Mouse (Mus musculus) midbrain, embryonic 15.5 days (tissue): Measurements from ENCODE around the gene Qars. TPM values are rescaled to one million over a fixed set of nuclear protein-coding genes. Genes with fewer than 3 reads are reported as not detected.

Experiments
- ATAC-seq: fragments of 200-750 bp; cut with Nextera tagmentation; replicated peaks from 2 replicates; pipeline ENCODE4 v1.8.0; 2017; ENCODE audit warnings: moderate TSS enrichment
- H3K27ac ChIP-seq: fragments of 300-500 bp; sonication (generic); 2 replicates; pipeline ENCODE4 v1.5.1; 2015; ENCODE audit warnings: mild to moderate bottlenecking, inconsistent platforms
- H3K27me3 ChIP-seq: fragments of 300-500 bp; sonication (generic); replicated peaks from 2 replicates; pipeline ENCODE4 v1.6.1; 2015; ENCODE audit warnings: inconsistent platforms
- H3K36me3 ChIP-seq: fragments of 300-500 bp; sonication (generic); replicated peaks from 2 replicates; pipeline ENCODE4 v1.6.1; 2015; ENCODE audit warnings: inconsistent platforms
- H3K4me1 ChIP-seq: fragments of 300-500 bp; sonication (generic); 2 replicates; pipeline ENCODE4 v1.6.1; 2015; ENCODE audit warnings: inconsistent platforms
- H3K4me2 ChIP-seq: fragments of 300-500 bp; sonication (generic); 2 replicates; pipeline ENCODE4 v1.6.1; 2015; ENCODE audit warnings: inconsistent platforms, mild to moderate bottlenecking, moderate library complexity
- H3K4me3 ChIP-seq: fragments of 300-500 bp; sonication (generic); 2 replicates; pipeline ENCODE4 v1.5.1; 2015; ENCODE audit warnings: mild to moderate bottlenecking, inconsistent platforms
- H3K9ac ChIP-seq: fragments of 300-500 bp; sonication (generic); 2 replicates; pipeline ENCODE4 v1.6.1; 2015; ENCODE audit warnings: mild to moderate bottlenecking, inconsistent platforms
- H3K9me3 ChIP-seq: fragments of 300-500 bp; sonication (generic); 2 replicates; pipeline ENCODE4 v1.6.1; 2016; ENCODE audit warnings: inconsistent platforms
- WGBS: fragments of 180-500 bp; shearing (Covaris S2); methylation state at CpG from one replicate; pipeline ENCODE4 v1.1.7; 2015; ENCODE audit warnings: mixed read lengths; 5-methylcytosine and 5-hydroxymethylcytosine counted together
- polyA plus RNA-seq: library from polyadenylated mRNA; unstranded; fragments of >200 nt; fragmentation: Nextera tagmentation; extraction: Ambion mirVana; gene quantifications from 2 replicates; pipeline ENCODE4 v1.2.1, GENCODE M21; 2015

Qars gene
- polyA plus RNA-seq, 1 experiment from 2014 or later, result 64.6 TPM

GRCm38 (mm10) chr9:108479241-108479640 lies 28.3 kb upstream of the Qars start:
- H3K4me1 ChIP-seq, result peaks cover 18% of the 10 kb centered on the region
- no peak overlapping the region for H3K9ac ChIP-seq
- 0 out of 2 replicates have a peak, but pooled peaks have one; percentile 8 for ATAC-seq
- 18% methylated on average over 11 of the region's 11 CpGs for WGBS
- H3K27me3 ChIP-seq, result no peaks in the 10 kb centered on the region
- no peak overlapping the region for H3K27ac ChIP-seq
- no peaks in the 10 kb centered on the region for H3K36me3 ChIP-seq
- H3K4me2 ChIP-seq, result peak overlapping the region; percentile 54
- H3K4me3 ChIP-seq, result peak overlapping the region; percentile 35
- H3K9me3 ChIP-seq, result no peaks in the 10 kb centered on the region

- Histone ChIP-seq H3K4me2 (peak within 1 kb of the TSS; percentile 54), H3K4me3 (peak within 1 kb of the TSS; percentile 35), H3K27me3 (no peaks in the 10 kb centered on the region), H3K4me1 (peaks cover 18% of the 10 kb centered on the region), H3K27ac (0 out of 2 replicates have a peak within 1 kb of the TSS, but pooled peaks have one; percentile 45), H3K36me3 (no peaks in the 10 kb centered on the region), H3K9me3 (no peaks in the 10 kb centered on the region), H3K9ac (peak within 1 kb of the TSS; percentile 8)
- 8% methylated on average over 10 of the region's 10 CpGs for WGBS
- peak; percentile 60; the same call in 1 of the 2 replicates for ATAC-seq
These were observed 27.7 kb upstream of the Qars start, which contains the start of gene Lamb2 for GRCm38 (mm10) chr9:108479721-108480351. Gene Lamb2 (plus strand): TSS chr9:108479736.

GRCm38 (mm10) chr9:108480813-108481519 lies 26.5 kb upstream of the Qars start:
- no peaks in the 10 kb centered on the region for H3K9me3 ChIP-seq
- 0 out of 2 replicates have a peak overlapping the region, but pooled peaks have one; percentile 54 for H3K4me2 ChIP-seq
- no peaks in the 10 kb centered on the region for H3K36me3 ChIP-seq
- WGBS, result 92% methylated on average over 28 of the region's 28 CpGs
- H3K4me3 ChIP-seq, result no peak overlapping the region
- H3K9ac ChIP-seq, result no peak overlapping the region
- H3K27me3 ChIP-seq, result no peaks in the 10 kb centered on the region
- peaks cover 18% of the 10 kb centered on the region for H3K4me1 ChIP-seq
- no peak for ATAC-seq
- no peak overlapping the region for H3K27ac ChIP-seq

- H3K4me3 ChIP-seq, result no peak overlapping the region
- WGBS, result 90% methylated on average over 19 of the region's 19 CpGs
- H3K27me3 ChIP-seq, result no peaks in the 10 kb centered on the region
- H3K27ac ChIP-seq, result no peak overlapping the region
- peaks cover 18% of the 10 kb centered on the region for H3K4me1 ChIP-seq
- H3K36me3 ChIP-seq, result no peaks in the 10 kb centered on the region
- H3K9ac ChIP-seq, result no peak overlapping the region
- no peaks in the 10 kb centered on the region for H3K9me3 ChIP-seq
- no peak for ATAC-seq
- no peak overlapping the region for H3K4me2 ChIP-seq
These were observed 25.8 kb upstream of the Qars start for GRCm38 (mm10) chr9:108481520-108482210.

- Histone ChIP-seq H3K27me3 (no peaks in the 10 kb centered on the region), H3K9ac (no peak overlapping the region), H3K36me3 (no peaks in the 10 kb centered on the region), H3K9me3 (no peaks in the 10 kb centered on the region), H3K4me1 (peaks cover 18% of the 10 kb centered on the region), H3K27ac (no peak overlapping the region), H3K4me3 (no peak overlapping the region), H3K4me2 (no peak overlapping the region)
- WGBS, result 91% methylated on average over 18 of the region's 18 CpGs
- ATAC-seq, result no peak
These were observed 24.3 kb upstream of the Qars start for GRCm38 (mm10) chr9:108483051-108483790.

GRCm38 (mm10) chr9:108484021-108484420 lies 23.5 kb upstream of the Qars start:
- no peak overlapping the region for H3K4me2 ChIP-seq
- no peak for ATAC-seq
- H3K4me3 ChIP-seq, result no peak overlapping the region
- WGBS, result 95% methylated on average over 15 of the region's 15 CpGs
- H3K9ac ChIP-seq, result no peak overlapping the region
- no peaks in the 10 kb centered on the region for H3K27me3 ChIP-seq
- H3K27ac ChIP-seq, result no peak overlapping the region
- H3K36me3 ChIP-seq, result no peaks in the 10 kb centered on the region
- H3K9me3 ChIP-seq, result no peaks in the 10 kb centered on the region
- H3K4me1 ChIP-seq, result peaks cover 12% of the 10 kb centered on the region

- no peak for ATAC-seq
- Histone ChIP-seq H3K4me3 (no peak overlapping the region), H3K4me1 (peaks cover 8% of the 10 kb centered on the region), H3K36me3 (no peaks in the 10 kb centered on the region), H3K27ac (no peak overlapping the region), H3K4me2 (no peak overlapping the region), H3K27me3 (no peaks in the 10 kb centered on the region), H3K9ac (no peak overlapping the region; the same call in 1 of the 2 replicates), H3K9me3 (no peaks in the 10 kb centered on the region)
- 95% methylated on average over 19 of the region's 19 CpGs for WGBS
These were observed 22.1 kb upstream of the Qars start for GRCm38 (mm10) chr9:108485301-108485875.

- Histone ChIP-seq H3K4me2 (no peak overlapping the region), H3K9me3 (no peaks in the 10 kb centered on the region), H3K4me1 (peaks cover 17% of the 10 kb centered on the region), H3K9ac (no peak overlapping the region), H3K27me3 (no peaks in the 10 kb centered on the region), H3K36me3 (no peaks in the 10 kb centered on the region), H3K27ac (no peak overlapping the region), H3K4me3 (no peak overlapping the region)
- 93% methylated on average over 8 of the region's 8 CpGs for WGBS
- no peak for ATAC-seq
These were observed 20.5 kb upstream of the Qars start for GRCm38 (mm10) chr9:108486973-108487530.

GRCm38 (mm10) chr9:108488403-108488802 lies 19.1 kb upstream of the Qars start:
- Histone ChIP-seq H3K9me3 (no peaks in the 10 kb centered on the region), H3K9ac (no peak overlapping the region), H3K27me3 (no peaks in the 10 kb centered on the region), H3K4me1 (peaks cover 25% of the 10 kb centered on the region), H3K4me2 (no peak overlapping the region), H3K36me3 (peaks cover 6% of the 10 kb centered on the region; the same call in 1 of the 2 replicates), H3K27ac (no peak overlapping the region), H3K4me3 (no peak overlapping the region)
- 95% methylated on average over 17 of the region's 17 CpGs for WGBS
- no peak for ATAC-seq

GRCm38 (mm10) chr9:108489215-108489614 lies 18.3 kb upstream of the Qars start:
- no peak overlapping the region for H3K4me2 ChIP-seq
- H3K27ac ChIP-seq, result no peak overlapping the region
- no peaks in the 10 kb centered on the region for H3K9me3 ChIP-seq
- no peak overlapping the region for H3K4me3 ChIP-seq
- H3K4me1 ChIP-seq, result peaks cover 25% of the 10 kb centered on the region
- no peak overlapping the region for H3K9ac ChIP-seq
- no peaks in the 10 kb centered on the region for H3K27me3 ChIP-seq
- H3K36me3 ChIP-seq, result peaks cover 14% of the 10 kb centered on the region
- 97% methylated on average over 20 of the region's 20 CpGs for WGBS
- no peak for ATAC-seq

- Histone ChIP-seq H3K27me3 (no peaks in the 10 kb centered on the region), H3K4me3 (peak overlapping the region; percentile 70), H3K4me2 (peak overlapping the region; percentile 92), H3K9me3 (no peaks in the 10 kb centered on the region), H3K36me3 (peaks cover 22% of the 10 kb centered on the region), H3K27ac (peak overlapping the region; percentile 95), H3K4me1 (peaks cover 25% of the 10 kb centered on the region), H3K9ac (peak overlapping the region; percentile 83)
- WGBS, result 64% methylated on average over 26 of the region's 26 CpGs
- ATAC-seq, result peak; percentile 61
These were observed 17.6 kb upstream of the Qars start for GRCm38 (mm10) chr9:108489702-108490558.
